Mouse (Mus musculus) E14TG2a.4 (cell line): ENCODE measurements at regions not wholly inside any gene's neighbourhood (a gene's known extent, or its start where the extent isn't known, plus 50 kb on each side); places are given as distances from the start of the nearest gene placed in this dataset.

Experiments used
- CTCF ChIP-seq: conservative IDR thresholded peaks from 2 replicates; pipeline ENCODE4 v1.5.1; 2014; ENCODE audit warnings: low read length
- NANOG ChIP-seq: IDR thresholded peaks from 2 replicates; pipeline ENCODE4 v1.6.1; 2014; ENCODE audit warnings: borderline replicate concordance, low read length, mixed read lengths

DNA sequence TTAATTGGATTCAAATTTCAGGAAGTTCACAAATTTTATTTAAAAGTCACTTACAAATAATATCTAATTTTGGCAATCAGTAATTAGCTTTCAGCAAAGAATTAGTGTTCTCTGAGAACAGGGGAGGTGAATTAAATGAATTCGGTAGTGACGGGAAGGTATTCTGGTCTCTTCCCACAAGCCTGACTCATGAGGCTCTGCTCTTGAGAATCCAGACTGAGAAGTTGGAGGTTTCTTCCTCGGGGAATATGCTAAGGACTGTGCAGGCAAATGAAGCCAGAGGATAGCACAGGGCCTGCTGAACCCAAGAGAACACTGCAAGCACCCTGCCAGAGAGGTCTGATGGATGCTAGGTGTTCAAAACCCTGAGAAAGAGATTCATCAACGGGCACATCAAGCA lies 144.6 kb upstream of the Fat4 start:
- no peak for TF ChIP-seq CTCF
- no peak for TF ChIP-seq NANOG
